Mouse (Mus musculus) heart, postnatal 0 days (tissue): ENCODE measurements around the gene Sestd1. TPM values are rescaled to one million over a fixed set of nuclear protein-coding genes. Genes with fewer than 3 reads are reported as not detected.

Source experiments
- ATAC-seq: fragments of 200-750 bp; cut with Nextera tagmentation; 2 replicates; pipeline ENCODE4 v1.8.0; 2017; ENCODE audit warnings: low read depth, moderate number of reproducible peaks, moderate library complexity; ENCODE audit not compliant: insufficient read depth
- DNase-seq: peaks from one replicate; pipeline ENCODE4 v3.0.0-alpha.2; 2016; ENCODE audit warnings: low spot score
- H3K27ac ChIP-seq: fragments of 300-500 bp; sonication (generic); 2 replicates; pipeline ENCODE4 v1.5.1; 2014; ENCODE audit warnings: low read depth, mild to moderate bottlenecking
- H3K27me3 ChIP-seq: fragments of 300-500 bp; sonication (generic); 2 replicates; pipeline ENCODE4 v1.6.1; 2014; ENCODE audit warnings: low read length, mixed read lengths; ENCODE audit not compliant: control insufficient read depth, insufficient read depth
- H3K36me3 ChIP-seq: fragments of 300-500 bp; sonication (generic); replicated peaks from 2 replicates; pipeline ENCODE4 v1.6.1; 2014; ENCODE audit warnings: low read length, mixed read lengths; ENCODE audit not compliant: control insufficient read depth, insufficient read depth
- H3K4me1 ChIP-seq: fragments of 300-500 bp; sonication (generic); 2 replicates; pipeline ENCODE4 v1.6.1; 2014; ENCODE audit warnings: antibody characterized with exemption; ENCODE audit not compliant: control insufficient read depth, insufficient read depth
- H3K4me2 ChIP-seq: fragments of 300-500 bp; sonication (generic); 2 replicates; pipeline ENCODE4 v1.6.1; 2014; ENCODE audit warnings: low read depth, mild to moderate bottlenecking, low read length, moderate library complexity
- H3K4me3 ChIP-seq: fragments of 300-500 bp; sonication (generic); 2 replicates; pipeline ENCODE4 v1.5.1; 2014; ENCODE audit warnings: low read depth, low read length
- H3K9ac ChIP-seq: fragments of 300-500 bp; sonication (generic); replicated peaks from 2 replicates; pipeline ENCODE4 v1.6.1; 2014; ENCODE audit warnings: low read depth, low read length, mixed read lengths
- H3K9me3 ChIP-seq: fragments of 300-500 bp; sonication (generic); replicated peaks from 2 replicates; pipeline ENCODE4 v1.6.1; 2016; ENCODE audit warnings: low read length; ENCODE audit not compliant: control insufficient read depth
- CTCF ChIP-seq: IDR thresholded peaks from 2 replicates; pipeline ENCODE4 v1.5.1; 2016; ENCODE audit warnings: antibody characterized with exemption, control low read depth, low read depth
- EP300 ChIP-seq: IDR thresholded peaks from 2 replicates; pipeline ENCODE4 v1.6.1; 2016; ENCODE audit warnings: antibody characterized with exemption, low read depth
- WGBS: fragments of 180-500 bp; shearing (Covaris S2); extraction: QIAGEN DNeasy Blood & Tissue Kit; methylation state at CpG from one replicate; pipeline ENCODE4 v1.1.7; 2014; 5-methylcytosine and 5-hydroxymethylcytosine counted together
- polyA plus RNA-seq: library from polyadenylated mRNA; unstranded; fragments of >200 nt; fragmentation: Nextera tagmentation; extraction: Ambion mirVana; gene quantifications from 2 replicates; pipeline ENCODE4 v1.2.1, GENCODE M21; 2015
- total RNA-seq: library from RNA; depleted of rRNA; stranded (reverse); fragments of >200 nt; gene quantifications from 2 replicates; pipeline ENCODE4 v1.2.3, GENCODE M21; 2014; ENCODE audit warnings: low replicate concordance

The Sestd1 gene
- total and polyA plus RNA-seq, 2 experiments from 2014 or later: 9.7 to 9.8 TPM

DNA sequence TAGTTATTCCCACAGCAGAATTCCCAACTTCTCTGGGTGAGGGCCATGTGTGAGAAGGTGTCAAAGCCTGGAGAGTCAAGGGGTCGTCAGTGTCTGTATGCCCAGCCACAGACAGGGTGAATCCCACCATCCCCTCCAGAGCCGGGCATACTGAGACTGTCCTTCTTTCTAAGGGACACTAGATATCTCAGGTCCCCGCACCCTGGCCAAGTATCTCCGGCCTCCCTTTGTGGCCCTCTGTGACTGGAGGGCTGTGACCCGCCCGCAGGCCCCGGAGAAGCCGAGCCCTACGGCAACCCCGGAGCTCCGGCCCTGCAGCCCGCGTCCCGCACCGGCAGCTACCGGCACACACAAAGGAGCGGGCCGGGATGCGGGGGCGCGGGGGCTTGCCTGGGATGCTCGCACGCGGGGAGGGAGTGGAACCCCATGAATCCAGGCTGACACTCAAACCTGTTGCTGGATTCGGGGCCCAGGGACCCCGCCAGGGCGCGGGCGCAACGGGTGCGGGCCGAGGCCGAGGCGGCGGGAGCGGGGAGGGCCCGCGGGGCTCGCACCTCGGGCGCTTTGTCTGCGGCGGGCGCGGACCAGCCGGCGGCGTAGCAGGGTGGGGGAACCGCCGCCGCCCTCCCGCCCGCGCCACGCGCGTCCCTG, 406 bp downstream of the Sestd1 start:
- no peaks in the 10 kb centered on the region for H3K9me3 ChIP-seq
- H3K9ac ChIP-seq: peak overlapping the region; percentile 93
- H3K36me3 ChIP-seq: no peaks in the 10 kb centered on the region
- no peak for TF ChIP-seq CTCF
- peak overlapping the region; percentile 79 for H3K27ac ChIP-seq
- peak overlapping the region; percentile 72 for H3K4me3 ChIP-seq
- peaks cover 10% of the 10 kb centered on the region; the same call in 1 of the 2 replicates for H3K4me1 ChIP-seq
- 2% methylated on average over 35 of the region's 57 CpGs for WGBS
- peak; percentile 54 for ATAC-seq
- no peaks in the 10 kb centered on the region for H3K27me3 ChIP-seq
- no peak for DNase-seq
- H3K4me2 ChIP-seq: peak overlapping the region; percentile 94

DNA sequence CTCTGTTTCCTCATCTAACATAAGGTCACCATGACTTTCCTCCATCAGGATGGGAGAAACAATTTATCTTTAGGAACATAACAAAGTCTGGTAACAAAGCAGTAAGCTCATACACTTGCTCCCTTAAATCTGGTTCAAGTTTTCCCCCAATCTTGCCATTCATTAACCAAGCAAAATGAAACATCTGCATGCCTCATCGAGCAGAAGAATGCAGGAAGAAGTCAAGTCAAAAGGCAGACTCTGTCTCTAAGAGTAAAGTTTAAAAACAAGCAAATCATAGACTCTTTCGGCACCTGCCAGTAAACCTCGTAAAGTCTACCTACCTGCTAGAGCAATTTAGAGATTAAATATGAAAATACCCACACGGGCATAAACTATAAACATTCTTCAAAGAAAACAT, 3.1 kb downstream of the Sestd1 start:
- no peak overlapping the region for H3K9ac ChIP-seq
- no peak for DNase-seq
- ATAC-seq: no peak
- TF ChIP-seq CTCF (no peak), EP300 (no peak)
- H3K4me3 ChIP-seq: no peak overlapping the region
- H3K27me3 ChIP-seq: no peaks in the 10 kb centered on the region
- no peaks in the 10 kb centered on the region for H3K36me3 ChIP-seq
- WGBS: 76% methylated on average over 4 of the region's 4 CpGs
- no peak overlapping the region for H3K4me2 ChIP-seq
- H3K4me1 ChIP-seq: peaks cover 16% of the 10 kb centered on the region
- no peak overlapping the region for H3K27ac ChIP-seq
- no peaks in the 10 kb centered on the region for H3K9me3 ChIP-seq

DNA sequence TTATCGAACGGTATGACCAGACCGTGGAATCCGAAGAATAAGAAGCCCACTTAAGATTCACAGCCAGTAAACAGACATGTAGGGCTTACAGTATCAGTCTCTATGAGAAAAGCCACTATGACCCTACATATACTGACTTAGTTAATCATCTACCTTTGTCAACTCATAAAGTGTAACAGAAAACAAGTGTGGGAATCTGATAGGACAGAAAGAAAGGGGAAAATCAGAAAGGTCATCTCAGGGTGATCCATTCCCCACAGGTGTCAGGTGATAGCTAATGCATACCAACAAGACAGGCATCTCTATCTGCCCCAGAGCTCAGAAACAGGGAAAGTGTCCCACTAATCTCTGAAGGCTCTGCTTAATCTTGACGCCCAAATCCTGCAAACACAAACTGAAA, 4.5 kb downstream of the Sestd1 start:
- Histone ChIP-seq H3K4me2 (no peak overlapping the region), H3K4me1 (peaks cover 19% of the 10 kb centered on the region), H3K4me3 (no peak overlapping the region), H3K9ac (no peak overlapping the region), H3K27ac (no peak overlapping the region), H3K36me3 (no peaks in the 10 kb centered on the region), H3K9me3 (no peaks in the 10 kb centered on the region), H3K27me3 (no peaks in the 10 kb centered on the region)
- 83% methylated on average over 5 of the region's 5 CpGs for WGBS
- no peak for TF ChIP-seq EP300
- no peak for TF ChIP-seq CTCF
- ATAC-seq (no peak), DNase-seq (no peak)

DNA sequence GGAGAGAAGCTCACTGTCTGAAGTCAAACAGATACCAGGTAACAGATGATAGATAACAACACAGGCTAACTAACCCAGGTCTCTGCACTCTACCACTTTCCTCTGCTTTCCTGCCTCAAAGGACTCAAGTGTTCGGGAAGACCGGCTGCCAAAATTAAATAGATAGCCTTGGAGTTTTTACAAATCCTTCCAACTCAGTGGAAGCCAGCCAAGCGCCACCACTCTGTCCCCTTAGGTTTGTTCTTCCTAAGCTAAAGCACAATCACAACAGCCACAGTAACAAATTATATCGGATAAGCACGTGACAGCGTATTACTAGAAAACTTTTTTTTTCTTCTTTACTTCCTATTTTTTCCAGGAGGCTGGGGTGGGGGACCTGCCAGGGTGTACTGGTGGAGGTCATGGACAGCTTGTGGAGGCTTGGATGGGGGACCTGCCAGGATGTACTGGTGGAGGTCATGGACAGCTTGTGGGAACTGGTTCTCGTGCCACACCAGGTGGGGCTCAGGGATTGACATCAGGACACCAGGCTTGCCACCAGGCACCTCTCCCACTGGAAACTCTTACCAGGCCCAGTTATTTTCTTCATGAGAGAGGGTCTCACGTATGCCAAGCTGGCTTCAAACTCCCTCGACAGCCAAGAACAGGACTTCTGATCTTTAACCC, 5.3 kb downstream of the Sestd1 start:
- 47% methylated on average over 9 of the region's 9 CpGs for WGBS
- peaks cover 21% of the 10 kb centered on the region for H3K4me1 ChIP-seq
- no peak overlapping the region for H3K4me2 ChIP-seq
- no peak overlapping the region for H3K4me3 ChIP-seq
- no peaks in the 10 kb centered on the region for H3K9me3 ChIP-seq
- H3K9ac ChIP-seq: no peak overlapping the region
- ATAC-seq: no peak
- DNase-seq: no peak
- H3K36me3 ChIP-seq: no peaks in the 10 kb centered on the region
- H3K27me3 ChIP-seq: no peaks in the 10 kb centered on the region
- no peak overlapping the region for H3K27ac ChIP-seq
- TF ChIP-seq CTCF (no peak), EP300 (no peak)

DNA sequence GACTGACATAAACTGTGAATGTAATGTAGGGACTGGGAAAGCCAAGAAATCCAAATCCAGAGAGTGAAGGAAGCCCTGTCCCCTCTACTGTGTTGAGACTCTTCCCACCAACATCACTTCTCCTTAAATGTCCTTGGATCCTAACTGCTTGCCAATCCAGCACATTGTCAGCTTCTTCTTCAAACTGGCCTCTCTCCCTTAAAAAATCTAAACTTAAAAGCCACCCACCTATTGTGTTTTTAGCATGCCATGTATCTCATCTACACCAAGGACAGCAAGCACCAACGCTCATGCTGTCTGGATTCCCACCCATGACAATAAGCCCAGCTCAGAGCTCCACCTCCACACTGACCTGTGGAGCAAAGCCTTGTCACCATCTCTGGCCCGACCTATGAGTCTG, 7.4 kb downstream of the Sestd1 start:
- H3K36me3 ChIP-seq: no peaks in the 10 kb centered on the region
- no peak for ATAC-seq
- DNase-seq: no peak
- no peak overlapping the region for H3K4me2 ChIP-seq
- no peak overlapping the region for H3K9ac ChIP-seq
- no peaks in the 10 kb centered on the region for H3K27me3 ChIP-seq
- TF ChIP-seq CTCF (no peak), EP300 (no peak)
- H3K4me3 ChIP-seq: no peak overlapping the region
- H3K27ac ChIP-seq: no peak overlapping the region
- 87% methylated on average over 2 of the region's 2 CpGs for WGBS
- H3K4me1 ChIP-seq: peaks cover 29% of the 10 kb centered on the region
- no peaks in the 10 kb centered on the region for H3K9me3 ChIP-seq
